Mouse (Mus musculus) midbrain, embryonic 14.5 days (tissue): ENCODE data around the gene Csrnp1. TPM values are rescaled to one million over a fixed set of nuclear protein-coding genes. Genes with fewer than 3 reads are reported as not detected.

ENCODE experiments used
- ATAC-seq: fragments of 200-750 bp; cut with Nextera tagmentation; 2 replicates; pipeline ENCODE4 v1.8.0; 2017; ENCODE audit warnings: moderate number of reproducible peaks, moderate library complexity; ENCODE audit not compliant: low FRiP score, low TSS enrichment
- DNase-seq: peaks from one replicate; pipeline ENCODE4 v3.0.0-alpha.2; 2015
- H3K27ac ChIP-seq: fragments of 300-500 bp; sonication (generic); replicated peaks from 2 replicates; pipeline ENCODE4 v1.5.1; 2014; ENCODE audit warnings: mild to moderate bottlenecking, low read depth, low read length, moderate library complexity
- H3K27me3 ChIP-seq: fragments of 300-500 bp; sonication (generic); 2 replicates; pipeline ENCODE4 v1.6.1; 2014; ENCODE audit warnings: low read length, control low read depth, mixed read lengths; ENCODE audit not compliant: control insufficient read depth, insufficient read depth
- H3K36me3 ChIP-seq: fragments of 300-500 bp; sonication (generic); 2 replicates; pipeline ENCODE4 v1.6.1; 2014; ENCODE audit warnings: low read length, control low read depth; ENCODE audit not compliant: control insufficient read depth, insufficient read depth
- H3K4me1 ChIP-seq: fragments of 300-500 bp; sonication (generic); 2 replicates; pipeline ENCODE4 v1.6.1; 2014; ENCODE audit warnings: mild to moderate bottlenecking, antibody characterized with exemption, low read length, control low read depth; ENCODE audit not compliant: control insufficient read depth, insufficient read depth
- H3K4me2 ChIP-seq: fragments of 300-500 bp; sonication (generic); 2 replicates; pipeline ENCODE4 v1.6.1; 2014; ENCODE audit warnings: mild to moderate bottlenecking, low read length, moderate library complexity
- H3K4me3 ChIP-seq: fragments of 300-500 bp; sonication (generic); replicated peaks from 2 replicates; pipeline ENCODE4 v1.5.1; 2014; ENCODE audit warnings: low read depth, low read length
- H3K9ac ChIP-seq: fragments of 300-500 bp; sonication (generic); replicated peaks from 2 replicates; pipeline ENCODE4 v1.6.1; 2014; ENCODE audit warnings: mild to moderate bottlenecking, low read length, moderate library complexity
- H3K9me3 ChIP-seq: fragments of 300-500 bp; sonication (generic); 2 replicates; pipeline ENCODE4 v1.6.1; 2016; ENCODE audit warnings: low read length, control low read depth, mixed read lengths; ENCODE audit not compliant: control insufficient read depth
- WGBS: fragments of 180-500 bp; shearing (Covaris S2); extraction: QIAGEN DNeasy Blood & Tissue Kit; methylation state at CpG from one replicate; pipeline ENCODE4 v1.1.7; 2014; 5-methylcytosine and 5-hydroxymethylcytosine counted together
- polyA plus RNA-seq: library from polyadenylated mRNA; unstranded; fragments of >200 nt; fragmentation: Nextera tagmentation; extraction: Ambion mirVana; gene quantifications from 2 replicates; pipeline ENCODE4 v1.2.1, GENCODE M21; 2014

Csrnp1 gene
- 0.67 and 2.2 TPM in 2 replicates for polyA plus RNA-seq

GRCm38 (mm10) chr9:119984536-119985011 is at the start of gene Csrnp1:
Csrnp1 (minus strand) TSS chr9:119984658.
- Histone ChIP-seq H3K4me1 (peaks cover 28% of the 10 kb centered on the region), H3K9ac (peak within 1 kb of the TSS; percentile 56), H3K36me3 (no peaks in the 10 kb centered on the region), H3K4me2 (peak within 1 kb of the TSS; percentile 84), H3K4me3 (peak within 1 kb of the TSS; percentile 49), H3K9me3 (no peaks in the 10 kb centered on the region), H3K27ac (no peak within 1 kb of the TSS), H3K27me3 (peaks cover 21% of the 10 kb centered on the region)
- DNase-seq = no peak
- WGBS = 8% methylated on average over 14 of the region's 14 CpGs
- no peak for ATAC-seq

GRCm38 (mm10) chr9:120032710-120033109 is 48.3 kb upstream of the Csrnp1 start:
- Histone ChIP-seq H3K9ac (no peak overlapping the region), H3K27ac (no peak overlapping the region), H3K27me3 (no peaks in the 10 kb centered on the region), H3K4me2 (no peak overlapping the region), H3K9me3 (no peaks in the 10 kb centered on the region), H3K36me3 (no peaks in the 10 kb centered on the region), H3K4me3 (no peak overlapping the region), H3K4me1 (no peaks in the 10 kb centered on the region)
- 91% methylated on average over 6 of the region's 6 CpGs for WGBS
- DNase-seq (no peak), ATAC-seq (no peak)

GRCm38 (mm10) chr9:120030421-120030820 is 46.0 kb upstream of the Csrnp1 start:
- H3K27ac ChIP-seq = no peak overlapping the region
- H3K4me2 ChIP-seq = no peak overlapping the region
- no peaks in the 10 kb centered on the region for H3K9me3 ChIP-seq
- H3K4me3 ChIP-seq = no peak overlapping the region
- H3K27me3 ChIP-seq = no peaks in the 10 kb centered on the region
- WGBS = 89% methylated on average over 10 of the region's 10 CpGs
- H3K36me3 ChIP-seq = no peaks in the 10 kb centered on the region
- ATAC-seq = no peak
- H3K4me1 ChIP-seq = no peaks in the 10 kb centered on the region
- DNase-seq = no peak
- no peak overlapping the region for H3K9ac ChIP-seq

- Histone ChIP-seq H3K4me2 (no peak overlapping the region), H3K27me3 (no peaks in the 10 kb centered on the region)
- 92% methylated on average over 6 of the region's 6 CpGs for WGBS
Observed at GRCm38 (mm10) chr9:120029880-120030279, 45.4 kb upstream of the Csrnp1 start.

GRCm38 (mm10) chr9:120027401-120028151 is 43.1 kb upstream of the Csrnp1 start:
- WGBS = 30% methylated on average over 14 of the region's 14 CpGs
- Histone ChIP-seq H3K27me3 (no peaks in the 10 kb centered on the region), H3K27ac (no peak overlapping the region), H3K36me3 (no peaks in the 10 kb centered on the region), H3K4me2 (no peak overlapping the region), H3K4me3 (no peak overlapping the region), H3K9ac (no peak overlapping the region), H3K9me3 (no peaks in the 10 kb centered on the region), H3K4me1 (no peaks in the 10 kb centered on the region)
- ATAC-seq (no peak), DNase-seq (peak; percentile 82)

More at GRCm38 (mm10) chr9:120029880-120030279, 45.4 kb upstream of the Csrnp1 start:
- H3K9ac ChIP-seq = no peak overlapping the region
- H3K27ac ChIP-seq = no peak overlapping the region
- no peak for DNase-seq
- H3K4me3 ChIP-seq = no peak overlapping the region
- H3K4me1 ChIP-seq = no peaks in the 10 kb centered on the region
- H3K9me3 ChIP-seq = no peaks in the 10 kb centered on the region
- H3K36me3 ChIP-seq = no peaks in the 10 kb centered on the region
- ATAC-seq = no peak

GRCm38 (mm10) chr9:120024625-120025024 is 40.2 kb upstream of the Csrnp1 start:
- Histone ChIP-seq H3K9me3 (no peaks in the 10 kb centered on the region), H3K4me2 (no peak overlapping the region), H3K4me3 (no peak overlapping the region), H3K9ac (no peak overlapping the region), H3K27me3 (no peaks in the 10 kb centered on the region), H3K36me3 (no peaks in the 10 kb centered on the region), H3K27ac (no peak overlapping the region), H3K4me1 (no peaks in the 10 kb centered on the region)
- 88% methylated on average over 5 of the region's 5 CpGs for WGBS
- ATAC-seq (no peak), DNase-seq (no peak)

- Histone ChIP-seq H3K9ac (no peak overlapping the region), H3K4me1 (no peaks in the 10 kb centered on the region), H3K4me2 (no peak overlapping the region), H3K36me3 (no peaks in the 10 kb centered on the region), H3K9me3 (no peaks in the 10 kb centered on the region), H3K4me3 (no peak overlapping the region), H3K27me3 (no peaks in the 10 kb centered on the region), H3K27ac (no peak overlapping the region)
- 81% methylated on average over 10 of the region's 10 CpGs for WGBS
- ATAC-seq = no peak
- no peak for DNase-seq
Observed at GRCm38 (mm10) chr9:120024171-120024570, 39.7 kb upstream of the Csrnp1 start.

- Histone ChIP-seq H3K9me3 (no peaks in the 10 kb centered on the region), H3K27me3 (no peaks in the 10 kb centered on the region), H3K27ac (no peak within 1 kb of the TSS), H3K4me1 (no peaks in the 10 kb centered on the region), H3K4me2 (no peak within 1 kb of the TSS), H3K4me3 (no peak within 1 kb of the TSS), H3K36me3 (no peaks in the 10 kb centered on the region), H3K9ac (no peak within 1 kb of the TSS)
- ATAC-seq (no peak), DNase-seq (no peak)
- WGBS = 88% methylated on average over 18 of the region's 18 CpGs
Observed at GRCm38 (mm10) chr9:120023086-120023811, 38.8 kb upstream of the Csrnp1 start, which contains the start of gene Xirp1. Xirp1 (minus strand) TSS chr9:120023598.
